Mouse (Mus musculus): Measurements from ENCODE around the gene Gm21921. TPM values are rescaled to one million over a fixed set of nuclear protein-coding genes. Genes with fewer than 3 reads are reported as not detected.
"Not testable (repeated sequence)": the region's sequence is repeated elsewhere in the genome, so short reads cannot be mapped to it uniquely, and the experiment has no call there.

Gene Gm21921
- total RNA-seq (2015) (not detected in 2 replicates), total RNA-seq (2017) (not detected in 2 replicates)

DNA sequence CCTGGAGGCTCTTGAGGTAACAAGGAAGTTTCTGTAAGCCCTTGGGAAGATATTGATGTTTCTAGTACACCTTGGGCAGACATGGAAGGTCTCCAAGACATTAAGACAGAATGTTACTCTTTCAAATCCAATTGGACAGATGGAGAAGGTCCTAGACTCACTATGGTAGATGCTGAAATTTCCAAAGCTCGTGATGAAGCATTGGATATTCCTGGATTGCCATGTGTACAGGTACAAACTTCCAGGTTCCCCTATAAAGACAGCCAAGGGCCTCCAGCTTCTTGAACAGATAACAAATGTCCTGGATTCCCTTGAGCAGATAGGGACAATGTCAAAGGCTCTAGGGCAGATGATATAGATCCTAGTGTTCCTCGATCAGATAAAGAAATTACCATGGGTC lies at the start of gene Gm21921:
TSS of gene Gm21921 (minus strand) at position 101 of the 400 bp plus-strand sequence.
- ATAC-seq (ENCODE audit: poor library complexity, severe bottlenecking): not testable (repeated sequence)
